Mouse (Mus musculus) heart, postnatal 0 days (tissue): ENCODE data around the gene Ppl. TPM values are rescaled to one million over a fixed set of nuclear protein-coding genes. Genes with fewer than 3 reads are reported as not detected.

Experiments
- ATAC-seq: fragments of 200-750 bp; cut with Nextera tagmentation; 2 replicates; pipeline ENCODE4 v1.8.0; 2017; ENCODE audit warnings: low read depth, moderate number of reproducible peaks, moderate library complexity; ENCODE audit not compliant: insufficient read depth
- DNase-seq: peaks from one replicate; pipeline ENCODE4 v3.0.0-alpha.2; 2016; ENCODE audit warnings: low spot score
- H3K27ac ChIP-seq: fragments of 300-500 bp; sonication (generic); 2 replicates; pipeline ENCODE4 v1.5.1; 2014; ENCODE audit warnings: low read depth, mild to moderate bottlenecking
- H3K27me3 ChIP-seq: fragments of 300-500 bp; sonication (generic); 2 replicates; pipeline ENCODE4 v1.6.1; 2014; ENCODE audit warnings: low read length, mixed read lengths; ENCODE audit not compliant: control insufficient read depth, insufficient read depth
- H3K36me3 ChIP-seq: fragments of 300-500 bp; sonication (generic); replicated peaks from 2 replicates; pipeline ENCODE4 v1.6.1; 2014; ENCODE audit warnings: low read length, mixed read lengths; ENCODE audit not compliant: control insufficient read depth, insufficient read depth
- H3K4me1 ChIP-seq: fragments of 300-500 bp; sonication (generic); 2 replicates; pipeline ENCODE4 v1.6.1; 2014; ENCODE audit warnings: antibody characterized with exemption; ENCODE audit not compliant: control insufficient read depth, insufficient read depth
- H3K4me2 ChIP-seq: fragments of 300-500 bp; sonication (generic); 2 replicates; pipeline ENCODE4 v1.6.1; 2014; ENCODE audit warnings: low read depth, mild to moderate bottlenecking, low read length, moderate library complexity
- H3K4me3 ChIP-seq: fragments of 300-500 bp; sonication (generic); 2 replicates; pipeline ENCODE4 v1.5.1; 2014; ENCODE audit warnings: low read depth, low read length
- H3K9ac ChIP-seq: fragments of 300-500 bp; sonication (generic); replicated peaks from 2 replicates; pipeline ENCODE4 v1.6.1; 2014; ENCODE audit warnings: low read depth, low read length, mixed read lengths
- H3K9me3 ChIP-seq: fragments of 300-500 bp; sonication (generic); replicated peaks from 2 replicates; pipeline ENCODE4 v1.6.1; 2016; ENCODE audit warnings: low read length; ENCODE audit not compliant: control insufficient read depth
- CTCF ChIP-seq: IDR thresholded peaks from 2 replicates; pipeline ENCODE4 v1.5.1; 2016; ENCODE audit warnings: antibody characterized with exemption, control low read depth, low read depth
- EP300 ChIP-seq: IDR thresholded peaks from 2 replicates; pipeline ENCODE4 v1.6.1; 2016; ENCODE audit warnings: antibody characterized with exemption, low read depth
- WGBS: fragments of 180-500 bp; shearing (Covaris S2); extraction: QIAGEN DNeasy Blood & Tissue Kit; methylation state at CpG from one replicate; pipeline ENCODE4 v1.1.7; 2014; 5-methylcytosine and 5-hydroxymethylcytosine counted together
- polyA plus RNA-seq: library from polyadenylated mRNA; unstranded; fragments of >200 nt; fragmentation: Nextera tagmentation; extraction: Ambion mirVana; gene quantifications from 2 replicates; pipeline ENCODE4 v1.2.1, GENCODE M21; 2015
- total RNA-seq: library from RNA; depleted of rRNA; stranded (reverse); fragments of >200 nt; gene quantifications from 2 replicates; pipeline ENCODE4 v1.2.3, GENCODE M21; 2014; ENCODE audit warnings: low replicate concordance; rRNA removed

Ppl gene
- total and polyA plus RNA-seq, 2 experiments from 2014 or later = 1.00 to 2.4 TPM

- DNase-seq = peak; percentile 71
- H3K4me1 ChIP-seq = peaks cover 19% of the 10 kb centered on the region
- under 1% methylated on average over 75 of the region's 78 CpGs for WGBS
- H3K4me2 ChIP-seq = peak overlapping the region; percentile 97
- H3K9me3 ChIP-seq = no peaks in the 10 kb centered on the region
- H3K27ac ChIP-seq = peak overlapping the region; percentile 99
- peak overlapping the region; percentile 85 for H3K9ac ChIP-seq
- TF ChIP-seq CTCF (no peak), EP300 (no peak; the same call in 1 of the 2 replicates)
- H3K27me3 ChIP-seq = no peaks in the 10 kb centered on the region
- H3K36me3 ChIP-seq = peaks cover 38% of the 10 kb centered on the region
- H3K4me3 ChIP-seq = peak overlapping the region; percentile 79
- peak; percentile 62 for ATAC-seq
Observed at GRCm38 (mm10) chr16:5050251-5051110, 81.7 kb downstream of the Ppl start.

DNA sequence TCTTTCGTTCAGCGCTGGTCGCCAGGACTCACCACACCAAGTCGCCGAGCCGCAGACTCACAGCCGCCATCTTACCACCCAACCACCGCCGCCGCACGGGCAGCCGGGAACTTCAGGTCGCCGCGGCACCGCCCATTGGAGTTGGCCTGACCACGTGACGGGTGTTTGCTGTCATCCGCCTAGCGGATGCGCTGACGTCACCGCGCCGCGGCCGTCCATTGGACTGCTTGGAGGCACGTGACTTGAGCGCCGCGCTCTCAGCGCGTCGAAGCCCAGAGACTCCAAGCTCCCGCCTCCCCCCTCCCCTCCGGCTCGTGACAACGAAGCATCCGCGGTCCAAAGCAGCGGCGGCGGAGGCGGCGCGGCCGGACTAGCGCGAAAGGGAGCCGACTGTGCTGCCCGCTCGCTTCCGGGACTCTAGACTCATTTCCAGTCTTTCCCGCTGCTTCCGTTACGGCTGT lies 82.4 kb downstream of the Ppl start, which contains the start of the genes Glyr1 and Ubn1:
Glyr1 (minus strand) TSS at position 90 of the 461 bp plus-strand sequence.
Ubn1 (plus strand) TSS at position 284 of the 461 bp plus-strand sequence.
- Histone ChIP-seq H3K27ac (peak within 1 kb of the TSS; percentile 99), H3K27me3 (no peaks in the 10 kb centered on the region), H3K36me3 (peaks cover 38% of the 10 kb centered on the region), H3K4me1 (peaks cover 19% of the 10 kb centered on the region), H3K9me3 (no peaks in the 10 kb centered on the region), H3K4me3 (peak within 1 kb of the TSS; percentile 79), H3K9ac (peak within 1 kb of the TSS; percentile 85), H3K4me2 (peak within 1 kb of the TSS; percentile 97)
- peak; percentile 98 for ATAC-seq
- TF ChIP-seq EP300 (peak; percentile 55; the same call in 1 of the 2 replicates), CTCF (no peak)
- WGBS = 2% methylated on average over 55 of the region's 56 CpGs
- DNase-seq = peak; percentile 98

- no peak for TF ChIP-seq EP300
- TF ChIP-seq CTCF = no peak
- peak overlapping the region; percentile 79 for H3K4me3 ChIP-seq
- no peaks in the 10 kb centered on the region for H3K27me3 ChIP-seq
- H3K4me2 ChIP-seq = peak overlapping the region; percentile 69
- WGBS = under 1% methylated on average over 38 of the region's 38 CpGs
- H3K9me3 ChIP-seq = no peaks in the 10 kb centered on the region
- H3K4me1 ChIP-seq = peaks cover 19% of the 10 kb centered on the region
- ATAC-seq (peak; percentile 45), DNase-seq (no peak)
- peak overlapping the region; percentile 88 for H3K27ac ChIP-seq
- peak overlapping the region; percentile 76 for H3K9ac ChIP-seq
- H3K36me3 ChIP-seq = peaks cover 43% of the 10 kb centered on the region
Observed at GRCm38 (mm10) chr16:5049182-5049773, 82.9 kb downstream of the Ppl start.

DNA sequence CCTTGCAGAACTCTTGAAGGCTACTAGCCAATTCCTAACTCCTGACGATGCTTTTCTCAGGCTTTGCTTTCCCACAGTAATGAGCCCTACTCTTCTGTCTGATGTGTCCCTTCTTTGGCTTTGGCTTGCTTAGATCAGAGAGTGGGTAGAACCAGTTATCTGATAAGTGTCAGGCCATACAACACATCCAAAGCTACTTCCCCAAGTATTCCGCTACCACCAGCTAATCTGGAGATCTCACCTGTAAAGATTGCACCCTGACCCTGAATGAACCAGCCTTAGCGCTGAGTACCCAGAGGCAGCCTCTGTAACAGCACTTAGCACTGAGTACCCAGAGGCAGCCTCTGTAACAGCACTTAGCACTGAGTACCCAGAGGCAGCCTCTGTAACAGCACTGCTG lies 86.9 kb downstream of the Ppl start:
- ATAC-seq (no peak), DNase-seq (no peak)
- Histone ChIP-seq H3K9ac (no peak overlapping the region), H3K36me3 (peaks cover 70% of the 10 kb centered on the region), H3K4me2 (no peak overlapping the region), H3K4me1 (peaks cover 11% of the 10 kb centered on the region), H3K27ac (no peak overlapping the region), H3K9me3 (no peaks in the 10 kb centered on the region), H3K27me3 (no peaks in the 10 kb centered on the region), H3K4me3 (no peak overlapping the region)
- TF ChIP-seq EP300 (no peak), CTCF (no peak)
- WGBS = 96% methylated on average over 3 of the region's 3 CpGs

- H3K4me3 ChIP-seq = no peak overlapping the region
- H3K27ac ChIP-seq = no peak overlapping the region
- peaks cover 97% of the 10 kb centered on the region for H3K36me3 ChIP-seq
- H3K9ac ChIP-seq = no peak overlapping the region
- DNase-seq = peak; percentile 22
- no peaks in the 10 kb centered on the region for H3K4me1 ChIP-seq
- no peaks in the 10 kb centered on the region for H3K9me3 ChIP-seq
- no peak for ATAC-seq
- no peak overlapping the region for H3K4me2 ChIP-seq
- H3K27me3 ChIP-seq = no peaks in the 10 kb centered on the region
- no peak for TF ChIP-seq EP300
- WGBS = 81% methylated on average over 5 of the region's 5 CpGs
Observed at GRCm38 (mm10) chr16:5036649-5037234, 95.5 kb downstream of the Ppl start.

Other genes starting within 250 kb of the Ppl start
- 214 and 223 TPM in 2 replicates for gene Mgrn1, start 246.2 kb downstream of the Ppl start, total RNA-seq
- gene Mgrn1, start 246.2 kb downstream of the Ppl start, polyA plus RNA-seq = 138 and 159 TPM in 2 replicates
- gene Nudt16l1, start 193.7 kb downstream of the Ppl start, total RNA-seq = 35.5 and 44.0 TPM in 2 replicates
- 96.0 and 101 TPM in 2 replicates for gene Nudt16l1, start 193.7 kb downstream of the Ppl start, polyA plus RNA-seq
- 18.0 and 22.7 TPM in 2 replicates for gene Anks3, start 168.2 kb downstream of the Ppl start, total RNA-seq
- 18.6 and 21.2 TPM in 2 replicates for gene Anks3, start 168.2 kb downstream of the Ppl start, polyA plus RNA-seq
- not detected in 2 replicates for gene Sept12, start 134.6 kb downstream of the Ppl start, total RNA-seq
- not detected in 2 replicates for gene Sept12, start 134.6 kb downstream of the Ppl start, polyA plus RNA-seq
- 7.3 TPM in 1 of 2 replicates, not detected in the other for gene Smim22, start 125.1 kb downstream of the Ppl start, total RNA-seq
- gene Smim22, start 125.1 kb downstream of the Ppl start, polyA plus RNA-seq = 2.1 and 2.5 TPM in 2 replicates
- 37.3 and 55.7 TPM in 2 replicates for gene Rogdi, start 118.9 kb downstream of the Ppl start, total RNA-seq
- 34.8 and 39.2 TPM in 2 replicates for gene Rogdi, start 118.9 kb downstream of the Ppl start, polyA plus RNA-seq
- gene Glyr1, start 82.6 kb downstream of the Ppl start, total RNA-seq = 74.3 and 84.4 TPM in 2 replicates
- gene Glyr1, start 82.6 kb downstream of the Ppl start, polyA plus RNA-seq = 56.2 and 58.5 TPM in 2 replicates
- gene Ubn1, start 82.4 kb downstream of the Ppl start, total RNA-seq = 31.3 and 34.0 TPM in 2 replicates
- gene Ubn1, start 82.4 kb downstream of the Ppl start, polyA plus RNA-seq = 8.5 and 8.7 TPM in 2 replicates
- gene Sec14l5, start 14.7 kb upstream of the Ppl start, total RNA-seq = not detected in 2 replicates
- gene Sec14l5, start 14.7 kb upstream of the Ppl start, polyA plus RNA-seq = not detected in 2 replicates
- 12.3 and 23.6 TPM in 2 replicates for gene Nagpa, start 71.6 kb upstream of the Ppl start, total RNA-seq
- 9.4 and 10.6 TPM in 2 replicates for gene Nagpa, start 71.6 kb upstream of the Ppl start, polyA plus RNA-seq
- 12.2 and 14.9 TPM in 2 replicates for gene AU021092, start 89.9 kb upstream of the Ppl start, total RNA-seq
- gene AU021092, start 89.9 kb upstream of the Ppl start, polyA plus RNA-seq = 6.3 and 8.8 TPM in 2 replicates
- gene Alg1, start 101.2 kb upstream of the Ppl start, total RNA-seq = 21.2 and 29.2 TPM in 2 replicates
- gene Alg1, start 101.2 kb upstream of the Ppl start, polyA plus RNA-seq = 24.9 TPM in 2 replicates
- gene Eef2kmt, start 123.6 kb upstream of the Ppl start, total RNA-seq = 26.4 and 44.2 TPM in 2 replicates
- 20.2 and 23.3 TPM in 2 replicates for gene Eef2kmt, start 123.6 kb upstream of the Ppl start, polyA plus RNA-seq